Mouse (Mus musculus) testis, postnatal 14 days (tissue): ENCODE measurements at regions not wholly inside any gene's neighbourhood (a gene's known extent, or its start where the extent isn't known, plus 50 kb on each side); places are given as distances from the start of the nearest gene placed in this dataset.

Experiments used
- DNase-seq: peaks from one replicate; pipeline ENCODE4 v3.0.0; 2021; ENCODE audit warnings: low spot score

GRCm38 (mm10) chr17:82731561-82731960, 483.5 kb upstream of the Pkdcc start:
- no peak for DNase-seq

DNA sequence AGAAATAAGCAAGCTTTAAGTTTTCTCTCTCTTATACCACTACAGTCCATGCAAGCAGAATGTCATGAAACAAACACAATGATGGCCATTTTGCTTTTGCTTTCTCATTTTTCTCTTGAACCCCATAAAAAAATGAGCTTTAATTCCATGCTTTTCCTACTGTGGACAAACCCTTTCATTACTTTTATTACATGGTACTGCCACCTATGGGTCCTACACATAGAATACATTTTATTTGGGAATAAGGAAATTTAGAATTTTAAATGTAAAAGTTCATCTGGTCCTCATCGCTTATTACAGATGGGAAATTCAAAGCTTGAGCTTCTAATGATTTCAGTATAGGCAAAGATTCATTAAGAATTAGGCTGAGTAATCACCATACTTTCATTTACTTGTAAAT, 472.6 kb upstream of the Pkdcc start:
- DNase-seq = no peak

- no peak for DNase-seq
Measured at GRCm38 (mm10) chr17:82757400-82757799, 457.7 kb upstream of the Pkdcc start.

DNA sequence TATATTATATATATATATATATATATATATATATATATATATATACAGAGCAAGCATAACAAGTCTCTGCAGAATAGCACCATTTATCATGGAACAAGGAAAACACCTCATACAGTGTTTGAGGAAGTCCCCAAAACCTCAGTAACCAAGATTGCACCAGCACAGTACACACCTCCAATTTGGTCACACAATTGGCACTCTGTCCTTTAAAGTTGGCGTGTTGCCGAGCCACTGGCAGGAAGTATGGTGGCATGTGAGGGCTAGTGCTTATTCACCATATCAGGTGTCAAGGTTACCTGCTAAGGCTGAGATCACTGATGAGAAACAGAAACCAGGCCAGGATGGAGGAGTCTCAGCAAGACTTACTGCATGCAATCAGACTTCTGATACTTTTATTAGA, 436.0 kb upstream of the Pkdcc start:
- DNase-seq = no peak

DNA sequence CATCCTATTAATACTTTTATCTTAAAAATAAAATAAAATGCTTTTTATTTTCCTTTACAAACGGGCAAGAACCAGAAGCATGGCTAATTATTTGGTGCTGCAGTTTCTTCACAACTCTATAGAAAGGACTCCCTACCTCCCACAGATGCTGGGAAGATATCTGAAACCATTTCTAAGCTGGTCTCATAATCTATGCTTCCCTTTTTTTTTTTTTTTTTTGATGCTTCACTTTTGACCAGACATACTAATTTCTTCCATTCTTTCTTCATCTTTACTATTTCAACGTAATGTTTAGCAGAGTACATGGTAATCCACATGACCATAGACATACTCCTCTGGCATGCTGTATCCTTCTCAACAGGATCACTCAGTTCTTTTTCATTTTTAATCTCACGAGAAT, 393.0 kb upstream of the Pkdcc start:
- DNase-seq = no peak

DNA sequence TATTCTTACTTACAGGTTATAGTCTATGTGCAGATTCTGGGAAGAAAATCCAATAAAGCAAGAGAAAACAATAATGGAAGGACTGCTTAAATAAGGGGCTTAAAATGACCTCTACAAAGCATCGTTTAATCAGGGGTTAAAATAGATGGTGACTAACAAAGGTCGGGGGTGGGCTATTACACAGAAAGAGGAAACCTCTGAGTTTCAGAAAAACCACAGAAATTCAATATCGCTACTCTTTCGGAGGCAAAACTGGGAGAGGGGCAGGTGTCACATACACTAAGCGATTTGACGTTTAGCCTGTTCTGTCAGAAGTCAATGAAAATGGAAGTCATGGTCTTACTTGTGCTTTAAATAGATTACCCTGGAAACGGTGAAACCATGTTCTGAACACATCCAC, 391.0 kb upstream of the Pkdcc start:
- no peak for DNase-seq

GRCm38 (mm10) chr17:82824619-82825018, 390.5 kb upstream of the Pkdcc start:
- no peak for DNase-seq

GRCm38 (mm10) chr17:82827170-82827569, 387.9 kb upstream of the Pkdcc start:
- no peak for DNase-seq

DNA sequence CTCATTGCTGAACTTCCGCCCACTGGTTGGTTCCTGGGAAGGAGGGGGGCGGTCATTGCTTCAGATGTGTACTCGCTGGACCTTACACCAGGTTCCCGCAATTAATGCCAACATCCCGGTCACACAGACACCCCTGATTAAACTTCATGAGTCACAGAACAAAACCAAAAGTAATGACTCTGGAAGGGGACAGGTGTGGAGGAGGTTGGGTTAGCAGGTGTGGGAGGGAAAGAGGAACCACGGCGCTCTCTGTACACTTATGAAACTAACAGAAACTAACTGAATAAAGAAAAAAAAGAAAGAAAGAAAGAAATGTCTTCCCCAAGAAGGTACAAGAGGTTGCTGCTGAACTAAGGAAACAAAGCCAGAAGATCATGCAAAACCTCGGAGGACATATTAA, 387.3 kb upstream of the Pkdcc start:
- DNase-seq = no peak

DNA sequence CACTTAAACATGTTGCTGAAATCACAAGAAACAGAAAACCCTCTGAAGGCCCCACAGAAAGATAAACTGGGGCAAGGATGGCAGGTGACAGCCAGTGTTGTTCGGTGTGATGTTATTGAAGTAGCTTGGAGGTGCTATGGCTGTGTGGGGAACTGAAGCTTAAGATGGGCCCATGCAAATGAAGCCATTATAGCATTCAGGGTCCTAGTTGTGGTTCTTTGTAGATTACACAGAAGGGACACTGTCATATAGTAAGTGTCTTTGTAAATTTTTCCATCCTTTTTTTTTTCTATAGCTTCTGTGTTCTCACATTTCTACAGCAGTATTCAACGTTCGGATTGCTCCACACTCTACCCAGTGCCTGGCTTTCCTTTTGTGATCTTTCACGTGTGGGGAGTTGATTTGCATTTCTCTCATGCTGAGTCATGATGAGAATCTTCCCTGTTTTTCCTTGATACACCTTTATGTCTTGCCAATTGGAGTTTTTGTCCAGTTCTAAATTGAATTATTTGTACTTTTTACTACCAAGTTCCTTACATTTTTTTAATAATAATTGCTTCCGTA, 386.6 kb upstream of the Pkdcc start:
- DNase-seq = no peak

DNA sequence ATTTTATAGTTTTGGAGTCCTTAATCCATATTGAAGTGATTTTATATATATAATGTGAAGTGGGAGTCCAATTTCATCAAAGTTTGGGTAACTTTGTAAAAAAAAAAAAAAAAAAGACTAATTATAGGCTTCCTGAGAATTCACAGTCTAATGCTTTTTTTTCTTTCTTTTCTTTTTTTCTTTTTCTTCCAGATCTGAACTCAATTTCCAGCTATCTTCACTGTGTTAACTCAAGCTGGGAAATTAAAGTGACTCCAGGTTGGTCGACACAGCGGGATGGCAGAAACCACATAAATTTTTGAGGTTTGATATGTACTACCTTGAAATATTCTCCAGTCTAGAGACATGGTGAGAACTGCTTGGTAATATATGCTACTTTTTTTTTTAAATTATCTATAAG, 385.7 kb upstream of the Pkdcc start:
- no peak for DNase-seq

- no peak for DNase-seq
Measured at GRCm38 (mm10) chr17:82834177-82834576, 380.9 kb upstream of the Pkdcc start.

DNA sequence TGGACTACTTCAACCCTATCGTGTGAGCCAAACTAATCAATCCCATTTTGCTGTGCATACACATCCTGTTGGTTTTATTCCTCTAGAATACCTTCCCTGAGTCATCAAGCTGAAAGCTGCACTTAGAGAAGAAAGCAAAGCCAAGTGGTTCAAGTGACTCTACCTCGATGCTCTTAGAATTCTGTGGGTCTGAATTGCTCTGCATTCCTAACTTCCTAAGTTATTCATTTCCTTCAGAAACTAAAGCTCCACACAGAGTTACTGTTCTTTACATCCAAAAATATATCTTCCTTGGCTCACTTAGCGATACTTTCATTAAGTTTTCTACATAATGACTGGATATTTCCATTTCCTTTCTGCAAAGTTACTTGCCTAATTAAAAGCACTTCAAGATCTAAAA, 379.0 kb upstream of the Pkdcc start:
- DNase-seq = no peak

DNA sequence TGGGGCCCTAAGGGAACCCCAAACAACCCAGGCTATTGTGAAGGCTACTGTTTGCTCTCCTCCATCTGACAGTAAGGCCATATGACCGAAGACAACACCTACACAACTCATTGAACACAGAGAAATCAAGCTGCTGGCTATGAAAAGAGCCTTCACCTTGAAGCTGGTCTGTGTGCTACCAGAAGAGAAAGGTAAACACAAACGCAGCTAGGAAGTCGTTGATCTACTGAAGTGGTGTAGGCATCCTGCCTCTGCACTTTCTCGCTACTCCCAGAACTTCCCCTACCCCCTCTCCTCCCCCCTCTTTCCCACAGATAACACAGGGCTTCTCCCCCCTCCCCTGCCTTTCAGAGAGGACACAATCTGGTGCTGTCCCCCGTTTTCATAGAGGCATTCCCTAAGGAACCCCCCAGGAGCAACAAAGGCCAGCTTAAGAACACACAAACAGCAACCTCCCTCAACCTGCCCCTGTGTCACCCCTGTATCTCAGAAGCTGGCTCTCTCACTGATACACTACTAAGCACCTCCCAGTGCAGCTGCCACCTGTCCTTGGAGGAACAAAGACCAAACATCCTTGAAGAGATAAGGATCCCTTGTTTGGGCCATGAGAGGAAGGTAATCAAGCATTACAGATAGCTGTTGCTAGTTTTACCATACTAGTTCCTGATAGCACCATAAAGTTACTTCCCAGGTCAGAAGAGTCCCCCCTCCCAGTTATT, 368.2 kb upstream of the Pkdcc start:
- DNase-seq = no peak

- peak; percentile 61 for DNase-seq
Measured at GRCm38 (mm10) chr17:82857199-82858147, 357.6 kb upstream of the Pkdcc start.

DNA sequence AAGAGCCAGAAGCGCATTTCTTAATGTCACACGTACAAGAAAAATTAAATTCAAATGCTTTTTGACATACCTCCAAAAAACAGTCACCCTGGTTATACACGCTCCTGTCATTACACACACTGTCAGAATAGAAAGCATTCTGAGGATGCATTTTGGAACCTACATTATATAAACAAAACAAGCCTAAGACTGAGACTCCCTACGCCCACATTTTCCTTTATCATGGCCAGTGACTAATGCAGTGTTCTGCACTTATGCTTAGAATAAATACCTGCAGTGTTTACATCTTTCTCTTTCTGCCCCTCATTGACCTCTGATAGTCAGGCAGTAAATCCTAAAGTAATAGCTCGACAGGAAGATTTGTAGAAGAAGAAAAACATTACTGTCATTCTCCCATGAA, 354.7 kb upstream of the Pkdcc start:
- no peak for DNase-seq

DNA sequence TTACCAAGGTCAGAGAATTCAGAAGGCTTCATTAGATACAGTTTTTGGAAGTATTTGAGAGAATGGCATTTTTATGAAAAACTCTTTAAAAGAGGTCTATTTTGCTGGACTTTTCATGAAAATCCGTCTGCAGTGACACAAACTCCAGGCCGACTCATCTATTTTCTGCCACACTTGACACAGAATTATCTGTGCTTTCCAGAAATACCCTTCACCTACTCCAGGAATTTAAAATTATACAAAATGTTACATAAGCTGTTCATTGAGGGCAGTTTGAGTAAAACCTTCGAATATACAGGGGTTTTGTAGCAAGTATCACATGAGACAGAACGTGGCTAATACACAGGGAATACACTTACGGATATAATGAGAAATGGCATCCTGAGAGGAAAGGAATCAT, 354.1 kb upstream of the Pkdcc start:
- DNase-seq = no peak

DNA sequence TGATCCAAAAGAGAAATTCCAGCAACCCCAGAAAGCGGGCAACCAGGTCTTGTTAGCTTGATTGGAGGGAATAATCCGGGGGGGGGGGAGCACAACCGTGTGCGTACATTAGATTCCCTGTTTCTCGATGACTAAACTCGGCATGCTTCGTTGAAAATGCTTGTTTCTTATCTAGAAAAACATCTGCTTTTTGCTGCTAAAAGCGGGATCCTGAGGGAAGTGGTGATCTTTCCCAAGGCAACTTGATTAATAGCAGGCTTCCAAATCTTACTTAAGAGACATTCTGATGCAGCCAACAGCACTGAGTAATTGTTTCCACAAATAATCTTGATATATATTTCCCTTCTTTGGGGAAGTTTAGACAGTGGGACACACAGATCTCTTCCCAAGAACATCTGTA, 338.0 kb upstream of the Pkdcc start:
- no peak for DNase-seq

DNA sequence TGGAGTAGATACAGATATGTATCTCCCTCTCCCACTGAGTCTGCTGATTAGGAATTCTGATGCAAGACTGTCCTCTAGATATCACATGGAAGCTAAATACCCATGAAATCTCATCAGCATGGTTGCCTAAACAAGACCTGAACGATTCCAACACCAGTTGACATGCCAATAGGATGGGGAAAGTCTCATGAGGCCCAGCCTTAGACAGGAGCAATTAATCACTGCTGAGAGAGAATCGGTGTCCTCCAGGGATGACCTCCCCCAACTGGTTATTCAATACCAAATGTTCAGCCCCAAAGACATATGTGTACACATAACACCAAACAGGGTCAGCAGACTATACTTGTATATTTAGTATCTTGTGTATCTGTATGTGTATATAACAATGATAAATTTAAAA, 314.5 kb upstream of the Pkdcc start:
- DNase-seq = no peak

DNA sequence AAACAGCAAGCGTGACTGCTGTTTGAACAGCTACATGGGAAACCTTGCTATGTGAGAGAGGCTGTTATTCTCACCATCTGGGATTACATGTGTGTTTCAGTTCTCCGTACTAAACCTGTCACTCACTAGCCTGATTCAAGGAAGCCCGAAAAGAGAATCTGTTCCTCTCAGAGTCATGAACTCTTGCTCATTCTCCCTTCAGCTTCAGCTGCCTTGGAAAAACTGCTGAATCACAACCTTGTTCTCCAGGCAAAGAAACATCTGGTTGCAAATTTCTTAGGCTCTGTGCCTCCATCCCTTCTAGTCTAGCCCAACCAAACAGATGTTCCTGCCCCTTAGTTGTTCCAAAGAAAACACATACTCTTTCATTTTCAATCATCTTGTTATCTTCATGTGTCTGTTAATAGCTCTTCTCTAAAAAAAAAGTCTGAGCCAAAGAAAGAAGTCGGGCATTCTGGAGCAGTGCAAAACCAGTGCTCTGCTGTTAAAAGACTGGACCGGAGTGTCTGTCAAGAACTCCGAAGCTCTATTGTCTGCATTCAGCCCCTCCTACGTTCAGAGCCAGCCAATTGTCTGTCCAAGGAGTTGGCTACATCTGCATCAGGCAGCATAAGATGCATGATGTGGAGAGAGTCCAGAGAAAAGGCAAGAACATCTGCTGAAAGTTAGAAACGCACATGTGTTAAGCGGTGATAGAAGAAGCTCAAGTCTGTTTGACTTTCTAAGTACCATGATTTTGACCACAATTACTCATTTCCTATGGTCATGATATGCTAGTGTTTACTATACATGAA, 313.8 kb upstream of the Pkdcc start:
- no peak for DNase-seq

DNA sequence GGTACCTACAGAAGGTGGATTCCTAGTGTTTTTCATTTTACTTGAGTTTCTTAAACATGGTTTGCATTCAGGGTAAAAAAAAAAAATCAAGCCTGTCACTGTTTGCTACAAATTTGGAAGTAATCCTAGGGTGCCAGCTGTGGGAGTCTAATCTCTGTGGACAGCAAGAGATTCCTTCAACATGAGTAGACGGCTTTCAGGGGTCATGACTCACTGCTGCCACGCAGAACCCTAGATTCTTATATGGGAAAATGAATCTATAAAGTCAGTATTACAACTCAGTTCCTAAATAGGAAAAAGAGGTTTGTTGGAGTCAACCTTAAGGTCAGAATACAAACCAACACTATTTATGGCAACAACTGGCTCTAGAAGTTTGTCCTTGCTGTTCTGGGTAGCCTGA, 310.1 kb upstream of the Pkdcc start:
- DNase-seq = no peak

- no peak for DNase-seq
Measured at GRCm38 (mm10) chr17:82905483-82905882, 309.6 kb upstream of the Pkdcc start.
